In genomic region chr10:18371866-18372265, GRCm38 (mm10) we compare ENCODE assay signal across 8 mouse cellular contexts. TPM values are rescaled to one million over a fixed set of nuclear protein-coding genes. Genes with fewer than 3 reads are reported as not detected.
DNase-seq lines count a peak whose midpoint lies in the region; ATAC-seq lines count a peak whose summit lies in the region.
"Had no signal": no experiment of that assay in that cellular context is flagged by ENCODE, and none has a peak within 500 bp of the region (broad histone marks: within the 10 kb centered on the region; RNA-seq: fewer than 3 reads in every experiment).

No protein-coding gene starts in this region.

- peak overlapping the region; percentile 24 for H3K4me3 ChIP-seq in hindbrain, embryonic 12.5 days
- H3K4me3 ChIP-seq in midbrain, embryonic 11.5 days (ENCODE audit: low read depth, low read length), result no peak overlapping the region

- no peak overlapping the region; the same call in 1 of the 2 replicates for H3K9ac ChIP-seq in hindbrain, embryonic 12.5 days
- H3K9ac ChIP-seq in midbrain, embryonic 11.5 days (ENCODE audit: low read length), result peak overlapping the region; percentile 36

- 30% methylated on average over 13 of the region's 13 CpGs for WGBS in hindbrain, embryonic 12.5 days
- 49% methylated on average over 13 of the region's 13 CpGs for WGBS in midbrain, embryonic 11.5 days

- no peaks in the 10 kb centered on the region for H3K27me3 ChIP-seq in hindbrain, embryonic 12.5 days
- H3K27me3 ChIP-seq in midbrain, embryonic 11.5 days (ENCODE audit: control insufficient read depth, insufficient read depth, low read length), result no peaks in the 10 kb centered on the region

- peak; percentile 35 to 46 for DNase-seq in right cerebral cortex, postnatal 10 days (ENCODE audit: low spot score in 2 of 2)
- DNase-seq in right cerebral cortex, postnatal 36 days (ENCODE audit: low spot score in 2 of 2), result no peak
- peak; percentile 92 for DNase-seq in midbrain, embryonic 11.5 days (ENCODE audit: low spot score, missing footprints)
- DNase-seq in spleen, postnatal 4 days (ENCODE audit: low spot score in 2 of 2), result no peak
- no peak for DNase-seq in gastrocnemius, adult 8-10 months (ENCODE audit: low spot score in 2 of 2)
- no peak for DNase-seq in adrenal gland, adult (ENCODE audit: inconsistent age in 2 of 2, low spot score in 1 of 2)
- DNase-seq: adrenal gland, adult 2 months had no signal

- no peaks in the 10 kb centered on the region for H3K36me3 ChIP-seq in hindbrain, embryonic 12.5 days
- no peaks in the 10 kb centered on the region for H3K36me3 ChIP-seq in midbrain, embryonic 11.5 days (ENCODE audit: control insufficient read depth, insufficient read depth, low read length)

- peak; percentile 51; the same call in 1 of the 2 replicates for ATAC-seq in hindbrain, embryonic 12.5 days (ENCODE audit: low FRiP score)
- peak; percentile 55 for ATAC-seq in midbrain, embryonic 11.5 days (ENCODE audit: low FRiP score)

- peak overlapping the region; percentile 44; the same call in 1 of the 2 replicates for H3K27ac ChIP-seq in hindbrain, embryonic 12.5 days
- no peak overlapping the region for H3K27ac ChIP-seq in midbrain, embryonic 11.5 days (ENCODE audit: low read depth, low read length)

- H3K9me3 ChIP-seq in hindbrain, embryonic 12.5 days (replicated peaks), result no peaks in the 10 kb centered on the region
- H3K9me3 ChIP-seq in midbrain, embryonic 11.5 days (ENCODE audit: control insufficient read depth, low read length), result no peaks in the 10 kb centered on the region

- peaks cover 30% of the 10 kb centered on the region for H3K4me1 ChIP-seq in hindbrain, embryonic 12.5 days
- peaks cover 29% of the 10 kb centered on the region for H3K4me1 ChIP-seq in midbrain, embryonic 11.5 days (ENCODE audit: control insufficient read depth, insufficient read depth, low read length)

- H3K4me2 ChIP-seq in hindbrain, embryonic 12.5 days (replicated peaks), result peak overlapping the region; percentile 42
- peak overlapping the region; percentile 30 for H3K4me2 ChIP-seq in midbrain, embryonic 11.5 days

RNA-seq across cellular contexts. Expression of gene Nhsl1, which starts 53.1 kb away (rescaled TPM):
- polyA plus RNA-seq in hindbrain, embryonic 12.5 days (2016; fragmentation: Nextera tagmentation; extraction: Ambion mirVana), result 21.9 and 22.0 TPM in 2 replicates
- polyA plus RNA-seq in midbrain, embryonic 11.5 days (2014; fragmentation: Nextera tagmentation; extraction: Ambion mirVana), result 14.6 and 15.3 TPM in 2 replicates
- total RNA-seq in gastrocnemius, adult 8-10 months (2022), result 1 to 10 TPM; 5.9 to 7.1 (median 6.4) TPM

Comparison
In these comparisons a context has a peak if more than half of its experiments do, and no peak if none do; other contexts are left out.
1. DNase-seq: peak in right cerebral cortex, postnatal 10 days (2 of 2) and midbrain, embryonic 11.5 days (single experiment); none in right cerebral cortex, postnatal 36 days (0 of 2), spleen, postnatal 4 days (0 of 2), gastrocnemius, adult 8-10 months (0 of 2) and adrenal gland, adult (0 of 2).